Mouse (Mus musculus) retina, postnatal 7 days (tissue): Measurements from ENCODE around the gene Ccdc92b.

Experiments
- DNase-seq: peaks from one replicate; pipeline ENCODE4 v3.0.0-alpha.2; 2012; ENCODE audit warnings: low read depth, low spot score

Gene Ccdc92b

DNA sequence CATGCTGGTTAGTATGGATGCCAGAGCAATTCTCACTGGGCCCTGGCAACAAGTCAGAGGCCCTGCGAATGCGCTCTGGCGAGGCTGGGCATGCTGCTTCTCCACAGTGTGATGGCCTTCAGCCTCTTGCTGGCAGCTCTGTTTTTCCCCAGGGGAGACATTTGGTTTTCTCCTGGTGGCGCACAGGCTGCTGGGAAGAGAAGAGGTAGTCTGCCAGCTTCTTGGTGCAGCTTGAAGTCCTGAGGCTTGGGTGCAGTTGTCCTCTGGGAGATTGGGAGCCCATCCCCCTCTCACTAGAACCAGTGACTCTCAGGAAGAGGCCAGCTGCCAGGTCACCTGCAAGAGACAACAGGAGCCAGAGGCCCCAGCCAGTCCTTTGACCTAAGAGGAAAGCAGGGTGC is 33.4 kb downstream of the Ccdc92b start:
- DNase-seq, result no peak

DNA sequence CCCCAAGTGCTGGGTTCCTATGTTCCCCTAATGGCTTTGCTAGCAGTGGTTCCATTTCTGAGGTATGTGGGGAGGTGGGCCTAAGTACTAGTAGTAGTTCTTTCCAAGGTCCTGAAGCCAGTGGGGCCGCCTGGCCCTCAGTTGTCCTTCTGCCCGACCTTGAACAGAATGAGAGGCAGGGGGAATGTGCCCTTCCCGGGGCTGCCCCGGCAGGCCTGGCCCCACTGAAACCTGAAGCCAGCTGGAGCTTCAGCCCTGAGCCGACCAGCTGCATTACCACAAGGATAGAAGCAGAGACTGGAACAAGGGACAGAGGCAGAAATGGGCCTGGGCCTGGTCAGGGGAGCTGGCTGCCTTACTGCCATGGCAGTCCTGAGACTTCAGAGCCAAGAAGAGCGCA is 34.0 kb downstream of the Ccdc92b start:
- no peak for DNase-seq

DNA sequence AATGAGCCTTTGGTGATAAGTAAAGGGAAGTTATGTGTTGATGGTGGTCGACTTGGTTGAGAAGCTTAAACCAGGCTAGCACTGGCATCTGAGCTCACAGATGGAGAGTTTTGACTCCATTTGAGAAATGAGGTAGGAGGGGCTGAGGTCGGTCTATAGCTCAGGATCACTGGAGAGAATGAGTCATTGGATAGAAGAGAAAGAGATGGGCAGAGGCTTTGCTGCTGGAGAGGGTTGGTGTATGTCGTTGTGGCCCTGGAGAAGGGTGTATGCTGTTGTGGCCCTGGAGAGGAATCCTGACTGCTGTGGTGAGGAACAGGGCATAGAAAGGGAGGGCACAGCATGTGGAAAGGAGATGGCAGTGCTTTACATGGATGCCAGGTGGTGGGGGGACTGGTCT is 36.5 kb downstream of the Ccdc92b start:
- DNase-seq, result no peak

DNA sequence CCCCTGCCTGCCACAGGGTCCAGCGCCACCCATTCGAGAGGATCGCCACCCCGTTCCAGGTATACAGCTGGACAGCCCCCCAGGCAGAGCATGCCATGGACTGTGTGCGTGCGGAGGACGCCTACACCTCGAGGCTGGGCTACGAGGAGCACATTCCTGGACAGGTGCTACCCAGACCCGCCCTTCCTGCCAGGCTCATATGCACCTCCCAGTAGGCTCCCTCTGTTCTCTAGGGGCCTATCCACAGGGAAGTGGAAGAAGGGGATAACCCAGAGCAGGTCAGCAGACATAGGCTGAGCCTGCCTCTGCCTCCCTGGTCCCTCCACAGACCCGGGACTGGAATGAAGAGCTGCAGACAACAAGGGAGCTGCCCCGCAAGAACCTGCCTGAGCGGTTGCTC is 40.9 kb downstream of the Ccdc92b start:
- DNase-seq, result no peak

DNA sequence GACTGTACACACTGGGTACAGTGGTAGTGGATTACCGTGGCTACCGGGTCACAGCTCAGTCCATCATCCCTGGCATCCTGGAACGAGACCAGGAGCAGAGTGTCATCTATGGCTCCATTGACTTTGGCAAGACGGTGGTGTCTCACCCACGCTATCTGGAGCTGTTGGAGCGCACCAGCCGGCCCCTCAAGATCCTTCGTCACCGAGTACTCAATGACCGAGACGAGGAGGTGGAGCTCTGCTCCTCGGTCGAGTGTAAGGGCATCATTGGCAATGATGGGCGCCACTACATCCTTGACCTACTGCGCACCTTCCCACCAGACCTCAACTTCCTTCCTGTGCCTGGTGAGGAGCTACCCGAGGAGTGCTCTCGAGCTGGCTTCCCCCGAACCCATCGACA is 42.2 kb downstream of the Ccdc92b start:
- DNase-seq, result no peak

DNA sequence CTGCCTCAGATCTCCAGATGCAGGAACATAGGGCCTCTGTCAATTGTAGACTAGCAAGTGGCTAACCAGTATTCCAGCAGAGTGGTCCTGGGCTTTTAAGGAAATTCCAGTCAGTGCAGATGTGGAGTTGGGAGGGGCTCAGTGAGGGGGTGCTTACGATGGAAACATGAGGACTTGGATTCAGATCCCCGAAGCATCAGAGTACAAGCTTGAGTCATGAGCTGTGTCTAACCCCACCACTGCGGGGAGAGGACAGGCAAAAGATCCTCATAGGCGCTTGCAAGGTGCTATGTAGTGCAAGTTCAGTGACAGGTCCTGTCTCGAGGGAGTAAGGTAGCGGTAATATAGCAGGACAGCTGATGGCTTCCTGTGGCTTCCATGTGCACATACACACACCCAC is 42.8 kb downstream of the Ccdc92b start:
- no peak for DNase-seq

DNA sequence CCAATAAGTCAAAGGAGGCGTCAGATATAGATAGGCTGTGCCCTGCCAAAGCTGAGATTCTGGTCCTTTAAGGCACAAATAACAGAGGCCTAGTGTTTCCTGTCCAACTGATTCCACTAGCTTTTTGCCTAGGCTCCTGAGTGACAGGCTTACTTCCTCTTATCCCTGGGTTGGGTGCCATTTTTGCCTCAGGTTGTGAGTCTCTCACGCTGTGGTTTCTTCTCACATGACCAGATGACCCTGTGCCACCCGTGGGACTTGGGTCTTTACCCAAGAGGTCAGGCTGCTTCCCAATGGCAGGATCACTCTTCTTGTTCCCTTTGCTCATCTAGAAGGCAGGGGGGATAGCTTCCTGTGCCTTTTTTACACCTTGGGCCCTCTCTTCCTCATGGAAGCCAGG is 44.9 kb downstream of the Ccdc92b start:
- DNase-seq, result no peak

DNA sequence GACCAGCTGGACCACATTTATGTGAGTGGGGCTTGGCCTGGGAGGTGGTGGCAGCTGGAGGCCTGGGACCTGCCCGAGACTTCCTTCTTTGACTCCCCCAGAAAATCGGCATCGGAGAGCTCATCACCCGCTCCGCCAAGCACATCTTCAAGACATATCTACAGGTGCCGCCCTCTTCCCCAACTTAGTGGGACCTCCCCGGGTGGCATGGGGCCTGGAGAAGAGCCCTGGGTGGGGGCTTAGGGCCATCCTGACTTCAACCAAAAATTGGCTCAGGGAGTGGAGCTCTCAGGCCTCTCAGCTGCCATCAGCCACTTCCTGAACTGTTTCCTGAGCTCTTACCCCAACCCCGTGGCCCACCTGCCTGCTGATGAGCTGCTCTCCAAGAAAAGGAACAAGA is 45.5 kb downstream of the Ccdc92b start:
- DNase-seq, result no peak

DNA sequence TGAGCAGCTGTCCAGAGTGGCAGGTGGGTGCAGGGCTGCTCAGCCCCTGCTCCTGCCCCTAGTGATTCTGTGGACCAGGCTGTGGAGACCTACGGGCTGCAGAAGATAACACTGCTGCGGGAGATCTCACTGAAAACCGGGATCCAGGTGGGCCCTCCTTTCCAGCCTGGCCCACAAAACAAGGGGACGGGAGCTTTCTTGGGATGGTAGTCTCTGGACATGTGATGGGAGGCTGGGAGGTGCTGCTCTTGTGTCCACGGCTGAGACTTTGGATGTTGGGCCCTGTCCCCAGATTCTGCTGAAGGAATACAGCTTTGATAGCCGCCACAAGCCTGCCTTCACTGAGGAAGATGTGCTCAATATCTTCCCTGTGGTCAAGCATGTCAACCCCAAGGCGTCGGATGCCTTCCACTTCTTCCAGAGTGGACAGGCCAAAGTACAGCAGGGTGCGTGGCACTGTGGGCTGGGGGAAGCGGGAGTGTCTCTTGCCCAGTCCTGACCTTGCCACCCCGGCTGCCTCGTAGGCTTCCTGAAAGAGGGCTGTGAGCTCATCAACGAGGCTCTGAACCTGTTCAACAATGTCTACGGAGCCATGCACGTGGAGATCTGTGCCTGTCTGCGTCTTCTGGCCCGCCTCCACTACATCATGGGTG is 46.4 kb downstream of the Ccdc92b start:
- DNase-seq, result no peak

DNA sequence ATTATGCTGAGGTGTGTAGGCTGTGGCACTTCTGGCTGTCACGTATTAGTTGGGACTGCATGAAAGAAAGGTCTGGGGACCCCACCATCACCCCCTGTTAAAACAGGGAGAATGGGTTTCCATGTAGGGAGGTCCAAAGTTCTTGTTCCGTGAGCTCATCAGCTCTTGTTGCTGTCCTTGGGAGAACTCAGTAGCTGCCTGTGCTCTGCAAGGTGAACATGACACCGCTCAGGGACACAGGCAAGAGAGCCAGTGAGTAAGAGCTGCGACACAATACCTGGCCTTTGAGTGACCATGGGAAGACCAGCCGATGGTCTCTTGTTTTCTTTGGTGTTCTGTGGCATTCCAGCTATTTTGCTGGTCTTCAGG is 46.9 kb downstream of the Ccdc92b start:
- DNase-seq, result no peak

DNA sequence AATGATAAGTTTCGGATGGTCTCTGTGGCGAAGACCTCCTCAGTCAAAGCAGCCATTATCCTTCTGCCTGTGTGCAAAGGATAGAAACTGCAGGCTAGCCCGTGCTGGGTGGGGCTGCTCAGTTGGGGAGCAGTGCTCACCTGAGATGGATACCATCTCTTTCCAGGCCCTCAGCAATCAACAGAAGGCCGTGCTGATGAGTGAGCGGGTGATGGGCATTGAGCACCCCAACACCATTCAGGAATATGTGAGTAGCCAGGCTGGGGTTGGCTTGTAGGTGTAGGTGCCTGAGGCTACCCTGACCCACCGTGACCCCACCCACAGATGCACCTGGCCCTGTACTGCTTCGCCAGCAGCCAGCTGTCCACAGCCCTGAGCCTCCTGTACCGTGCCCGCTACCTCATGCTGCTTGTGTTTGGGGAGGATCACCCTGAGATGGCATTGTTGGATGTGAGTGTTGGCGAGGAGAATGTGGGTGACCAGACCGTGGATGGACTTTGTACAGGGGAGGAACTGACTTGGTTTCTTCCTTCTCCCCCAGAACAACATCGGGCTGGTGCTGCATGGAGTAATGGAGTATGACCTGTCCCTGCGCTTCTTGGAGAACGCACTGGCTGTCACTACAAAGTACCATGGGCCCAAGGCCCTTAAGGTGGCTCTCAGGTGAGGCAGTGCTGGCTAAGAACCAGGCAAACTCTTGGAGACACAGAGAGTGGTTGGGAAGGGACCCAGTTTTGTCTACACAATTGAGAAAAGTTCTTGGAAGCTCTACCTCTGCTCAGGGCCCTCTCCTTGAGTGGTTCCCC is 47.6 kb downstream of the Ccdc92b start:
- DNase-seq, result no peak

DNA sequence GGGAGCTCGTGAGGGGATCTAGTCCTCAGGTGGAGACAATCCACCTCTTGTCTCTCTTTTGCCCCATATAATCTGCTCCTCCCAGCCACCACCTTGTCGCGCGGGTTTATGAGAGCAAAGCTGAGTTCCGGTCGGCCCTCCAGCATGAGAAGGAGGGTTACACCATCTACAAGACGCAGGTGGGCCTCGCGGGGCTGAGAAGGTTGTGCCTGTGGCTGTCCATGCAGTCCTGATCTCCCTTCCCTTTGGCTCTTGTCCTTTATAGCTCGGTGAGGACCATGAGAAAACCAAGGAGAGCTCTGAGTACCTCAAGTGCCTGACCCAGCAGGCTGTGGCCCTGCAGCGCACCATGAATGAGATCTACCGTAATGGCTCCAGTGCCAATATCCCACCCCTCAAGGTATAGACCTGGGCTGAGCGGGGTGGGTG is 48.2 kb downstream of the Ccdc92b start:
- no peak for DNase-seq

DNA sequence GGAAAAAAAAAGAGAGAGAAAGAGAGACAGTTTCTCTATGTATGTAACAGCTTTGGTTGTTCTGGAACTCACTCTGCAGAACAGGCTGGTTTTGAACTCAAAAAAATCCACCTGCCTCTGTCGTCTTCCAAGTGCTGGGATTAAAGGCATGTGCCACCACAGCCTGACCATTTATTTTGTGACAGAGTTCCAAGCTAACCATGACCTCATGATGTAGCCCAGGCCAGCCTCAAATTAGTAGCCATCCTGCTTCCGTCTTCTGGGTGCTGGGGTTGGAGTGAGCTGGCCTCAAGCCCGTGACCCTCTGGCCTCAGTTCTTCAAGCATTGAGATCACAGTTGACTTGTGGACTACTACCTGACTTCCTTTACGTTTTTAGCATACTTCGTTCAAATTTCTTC is 49.1 kb downstream of the Ccdc92b start:
- DNase-seq, result no peak

DNA sequence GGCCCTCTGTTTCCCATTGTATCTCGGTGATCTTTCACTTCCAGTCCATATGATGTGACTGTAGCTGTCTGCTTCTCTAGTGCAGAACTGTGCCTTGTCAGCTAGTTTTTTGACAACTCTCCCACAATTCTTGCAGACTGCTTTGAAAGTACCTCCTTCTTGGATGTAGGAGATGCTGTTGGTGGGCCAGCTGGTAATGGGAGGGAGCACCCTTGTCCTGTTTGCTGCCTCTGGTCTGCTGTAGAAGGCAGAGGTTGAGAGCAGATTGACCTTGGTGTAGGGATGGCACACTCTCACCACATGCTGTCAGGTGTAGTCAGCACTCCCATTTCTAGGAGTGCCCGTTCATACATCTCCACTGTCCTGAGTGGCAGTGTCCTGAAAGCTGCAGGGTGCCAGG is 49.6 kb downstream of the Ccdc92b start:
- no peak for DNase-seq

DNA sequence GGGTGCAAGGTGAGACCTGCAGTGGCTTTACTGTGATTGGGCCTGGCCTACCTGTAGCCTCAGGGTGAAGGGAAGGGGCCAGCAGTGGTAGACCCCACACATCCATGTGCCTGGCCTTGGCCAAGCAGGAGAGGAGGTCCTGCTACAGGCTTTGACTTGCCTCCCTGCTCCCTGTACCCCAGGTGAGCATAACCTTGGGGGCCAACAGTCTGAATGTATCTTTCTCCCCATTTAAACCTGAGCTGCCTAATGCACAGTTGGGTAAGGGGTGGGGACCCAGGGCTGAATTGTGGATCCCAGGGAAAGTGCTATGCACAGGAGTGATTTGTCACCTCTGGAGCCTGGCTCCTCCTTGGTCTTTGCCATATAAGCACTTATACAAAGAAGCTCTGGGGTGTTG is 50.7 kb downstream of the Ccdc92b start:
- no peak for DNase-seq

DNA sequence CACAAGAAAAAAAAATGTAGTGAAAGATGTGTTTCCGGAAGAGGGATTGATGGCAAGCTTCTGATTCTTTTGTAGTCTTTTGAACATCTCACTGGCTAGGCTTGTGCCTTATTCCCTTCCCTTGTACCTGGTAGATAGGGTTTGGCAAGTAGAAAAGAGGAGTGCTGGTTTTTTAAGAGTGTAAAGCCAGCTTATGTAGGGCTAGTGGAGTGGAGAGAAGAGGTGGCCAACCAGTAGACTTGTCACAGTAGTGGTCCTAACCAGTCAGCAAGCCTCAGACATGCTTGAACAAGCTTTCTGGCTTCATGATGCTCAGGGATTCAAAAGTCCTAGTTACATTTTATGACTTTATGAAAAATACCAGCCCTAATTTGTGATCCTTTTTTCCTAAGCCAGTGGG is 51.6 kb downstream of the Ccdc92b start:
- DNase-seq, result no peak

DNA sequence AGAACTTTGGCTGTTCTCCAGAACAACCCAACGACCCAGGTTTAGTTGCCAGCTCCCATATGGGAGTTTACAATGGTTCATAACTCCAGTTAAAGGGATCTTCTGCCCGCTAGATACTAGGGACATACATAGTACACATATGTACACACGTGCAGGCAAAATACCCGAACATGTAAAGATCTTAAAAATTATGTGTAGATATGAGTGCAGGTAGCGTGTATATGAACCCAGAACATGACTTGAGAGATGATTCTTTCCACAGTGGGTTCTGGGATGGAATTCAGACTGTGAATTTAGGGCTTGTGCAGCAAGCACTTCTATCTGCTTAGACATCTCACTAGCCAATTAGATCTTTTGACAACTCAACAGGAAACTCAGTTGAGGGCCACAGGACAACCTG is 52.4 kb downstream of the Ccdc92b start:
- DNase-seq, result no peak

DNA sequence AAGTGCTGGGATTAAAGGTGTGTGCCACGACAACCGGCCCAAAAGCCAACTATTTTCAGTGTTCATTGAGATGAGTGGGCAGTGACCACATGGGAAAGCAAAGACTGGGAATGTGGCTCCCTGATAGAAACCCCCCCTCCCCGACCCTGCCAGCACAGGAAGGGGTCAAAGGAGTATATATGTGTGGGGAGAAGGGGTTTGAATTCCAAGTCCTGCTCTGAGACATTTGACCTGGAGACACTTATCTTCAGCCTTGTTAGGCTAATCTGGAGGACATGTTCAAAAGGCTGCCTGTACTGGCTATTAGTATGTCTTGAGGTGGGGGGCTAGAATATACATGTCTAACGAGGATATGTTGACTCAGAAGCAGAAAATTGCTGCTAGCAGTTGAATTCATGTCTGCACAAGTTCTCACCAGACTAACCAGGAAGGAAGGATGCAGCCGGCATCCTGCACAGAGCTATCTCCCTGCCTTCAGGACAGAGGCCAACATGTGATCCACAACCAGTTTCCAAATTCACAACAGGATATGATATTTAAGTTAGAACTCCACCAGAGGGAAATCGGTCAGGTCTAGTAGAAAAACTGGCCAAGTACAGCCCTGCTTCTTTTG is 53.6 kb downstream of the Ccdc92b start:
- DNase-seq, result no peak

DNA sequence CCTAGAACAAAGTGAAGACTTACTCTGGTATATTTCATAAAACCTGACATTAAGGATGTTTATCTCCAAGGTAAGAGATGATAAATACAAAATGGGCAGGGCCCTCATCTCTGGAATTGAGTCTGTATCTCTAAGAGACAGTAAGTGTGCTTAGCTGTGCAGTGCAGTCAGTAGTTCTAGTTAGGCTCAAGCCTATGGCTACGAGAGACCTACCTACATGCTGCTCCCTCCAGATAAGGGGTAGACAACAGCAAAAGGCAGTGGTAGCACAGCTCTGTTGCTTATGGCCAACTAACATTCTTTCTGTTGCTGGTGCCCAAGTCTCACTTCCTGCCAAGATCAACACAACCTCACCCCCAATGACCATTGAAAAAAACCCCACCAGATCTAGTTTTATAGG is 54.2 kb downstream of the Ccdc92b start:
- no peak for DNase-seq

DNA sequence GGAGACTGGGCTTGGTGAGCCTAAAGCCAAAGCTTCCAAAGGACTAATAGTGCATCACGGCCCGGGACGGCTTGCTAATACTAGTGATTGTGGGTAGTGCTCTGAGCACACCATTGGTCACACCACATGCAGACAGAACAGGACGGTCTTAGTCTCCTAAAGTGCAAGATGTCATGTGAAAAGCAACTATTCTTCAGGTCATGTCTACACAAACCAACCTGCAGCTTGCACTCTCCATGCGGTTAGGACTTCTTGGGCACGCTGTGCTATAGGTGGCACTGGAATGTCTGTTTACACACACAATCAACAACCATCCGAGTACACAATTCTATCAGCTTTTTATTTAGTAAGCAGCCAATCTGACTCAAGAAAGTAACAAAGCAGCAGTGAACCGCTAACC is 55.3 kb downstream of the Ccdc92b start:
- no peak for DNase-seq

DNA sequence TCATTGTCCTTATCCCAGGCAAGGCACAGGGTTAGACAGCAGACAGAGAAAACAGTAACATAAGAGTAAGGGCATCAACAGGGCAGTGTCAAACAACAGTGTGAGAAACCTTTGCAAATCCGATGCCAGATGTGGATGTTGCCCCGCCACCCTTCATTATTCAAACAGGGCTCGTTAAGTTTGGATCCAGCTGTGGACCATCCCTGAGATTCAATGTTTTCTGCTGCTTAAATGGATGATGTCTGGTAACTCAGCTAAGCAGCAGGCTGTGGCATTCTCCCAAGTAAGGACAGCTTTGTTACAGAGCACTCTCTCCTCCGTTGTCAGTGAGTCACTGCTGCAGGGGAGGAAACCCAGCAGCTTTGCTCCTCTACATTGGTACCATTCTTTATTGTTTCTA is 55.8 kb downstream of the Ccdc92b start:
- DNase-seq, result no peak
